Mouse (Mus musculus) MEL (cell line): ENCODE results near the gene Cldn9. TPM values are rescaled to one million over a fixed set of nuclear protein-coding genes. Genes with fewer than 3 reads are reported as not detected.

Experiments
- DNase-seq: peaks from one replicate; pipeline ENCODE4 v3.0.0; 2011; ENCODE audit warnings: low read depth, low spot score
- H3K27ac ChIP-seq: 2 replicates; pipeline ENCODE4 v1.5.1; 2012; ENCODE audit warnings: low read depth, mild to moderate bottlenecking, control low read depth, low read length, moderate library complexity; ENCODE audit not compliant: control insufficient read depth
- H3K27me3 ChIP-seq, 2 experiments: fragments of 150-350 bp in 1 of 2; sonication (generic) in 1 of 2; 2 replicates each; pipeline ENCODE4 v1.6.1; 2012; ENCODE audit warnings: low read length in 2 of 2, mild to moderate bottlenecking in 2 of 2, improper control_type of control experiment in 1 of 2, moderate library complexity in 1 of 2; ENCODE audit not compliant: insufficient read depth in 2 of 2, control insufficient read depth in 1 of 2
- H3K36me3 ChIP-seq, 2 experiments: 2 replicates each; pipeline ENCODE4 v1.6.1; 2012 to 2014; ENCODE audit warnings: low read length in 2 of 2, improper control_type of control experiment in 1 of 2, inconsistent platforms in 1 of 2, mild to moderate bottlenecking in 1 of 2; ENCODE audit not compliant: insufficient read depth in 2 of 2, control insufficient read depth in 1 of 2
- H3K4me1 ChIP-seq, 2 experiments: fragments of 150-350 bp in 1 of 2; sonication (generic) in 1 of 2; 2 replicates each; pipeline ENCODE4 v1.6.1; 2012; ENCODE audit warnings: low read length in 2 of 2, improper control_type of control experiment in 1 of 2, mild to moderate bottlenecking in 1 of 2; ENCODE audit not compliant: insufficient read depth in 2 of 2, control insufficient read depth in 1 of 2
- H3K4me3 ChIP-seq, 2 experiments: fragments of 150-350 bp in 1 of 2; sonication (generic) in 1 of 2; 2 replicates each; pipeline ENCODE4 v1.5.1; 2012; ENCODE audit warnings: low read depth in 2 of 2, low read length in 2 of 2, mild to moderate bottlenecking in 2 of 2, moderate library complexity in 2 of 2, control low read depth in 1 of 2, improper control_type of control experiment in 1 of 2; ENCODE audit not compliant: control insufficient read depth in 1 of 2, insufficient read depth in 1 of 2
- H3K79me2 ChIP-seq: 2 replicates; pipeline ENCODE4 v1.6.1; 2012; ENCODE audit warnings: mild to moderate bottlenecking, low read length, moderate library complexity; ENCODE audit not compliant: control insufficient read depth, poor library complexity, insufficient read depth
- H3K9ac ChIP-seq: 2 replicates; pipeline ENCODE4 v1.6.1; 2012; ENCODE audit warnings: low read depth, mild to moderate bottlenecking, control low read depth, low read length, moderate library complexity; ENCODE audit not compliant: control insufficient read depth, poor library complexity, severe bottlenecking
- H3K9me3 ChIP-seq: fragments of 150-350 bp; sonication (generic); replicated peaks from 2 replicates; pipeline ENCODE4 v1.6.1; 2012; ENCODE audit warnings: mild to moderate bottlenecking, low read length, improper control_type of control experiment, moderate library complexity; ENCODE audit not compliant: insufficient read depth
- CTCF ChIP-seq, 3 experiments: IDR thresholded peaks in 2 of 3; conservative IDR thresholded peaks in 1 of 3; 2 replicates each; pipeline ENCODE4 v1.5.1; 2011 to 2012; ENCODE audit warnings: low read length in 3 of 3, low read depth in 2 of 3, mild to moderate bottlenecking in 2 of 3, improper control_type of control experiment in 1 of 3, inconsistent platforms in 1 of 3, mixed read lengths in 1 of 3, moderate library complexity in 1 of 3; ENCODE audit not compliant: control insufficient read depth in 1 of 3, insufficient read depth in 1 of 3, poor library complexity in 1 of 3, severe bottlenecking in 1 of 3
- E2F4 ChIP-seq: IDR thresholded peaks from 2 replicates; pipeline ENCODE4 v1.6.1; 2011; ENCODE audit warnings: low read depth, low read length, improper control_type of control experiment, borderline replicate concordance
- GABPA ChIP-seq: IDR thresholded peaks from 2 replicates; pipeline ENCODE4 v1.6.1; 2012; ENCODE audit warnings: low read depth, mild to moderate bottlenecking, inconsistent platforms, low read length, improper control_type of control experiment, moderate library complexity
- JUND ChIP-seq: IDR thresholded peaks from 2 replicates; pipeline ENCODE4 v1.6.1; 2011; ENCODE audit warnings: low read depth, mild to moderate bottlenecking, improper control_type of control experiment, low read length
- MAX ChIP-seq: IDR thresholded peaks from 2 replicates; pipeline ENCODE4 v1.6.1; 2011; ENCODE audit warnings: low read length, improper control_type of control experiment
- MAZ ChIP-seq: IDR thresholded peaks from 2 replicates; pipeline ENCODE4 v1.6.1; 2012; ENCODE audit warnings: low read depth, mild to moderate bottlenecking, inconsistent platforms, low read length, improper control_type of control experiment
- MXI1 ChIP-seq: IDR thresholded peaks from 2 replicates; pipeline ENCODE4 v1.6.1; 2011; ENCODE audit warnings: mild to moderate bottlenecking, low read depth, low read length, improper control_type of control experiment
- MYB ChIP-seq: IDR thresholded peaks from 2 replicates; pipeline ENCODE4 v1.6.1; 2011; ENCODE audit warnings: mild to moderate bottlenecking, low read depth, low read length, improper control_type of control experiment
- POLR2A ChIP-seq, 2 experiments: IDR thresholded peaks; 2 replicates each; pipeline ENCODE4 v1.6.1; 2011 to 2012; ENCODE audit warnings: low read length in 2 of 2, mild to moderate bottlenecking in 2 of 2, control low read depth in 1 of 2, improper control_type of control experiment in 1 of 2, low read depth in 1 of 2, moderate library complexity in 1 of 2; ENCODE audit not compliant: control insufficient read depth in 1 of 2, insufficient read depth in 1 of 2, poor library complexity in 1 of 2
- POLR2AphosphoS2 ChIP-seq: IDR thresholded peaks from 2 replicates; pipeline ENCODE4 v1.6.1; 2011; ENCODE audit warnings: low read length, improper control_type of control experiment
- RAD21 ChIP-seq: IDR thresholded peaks from 2 replicates; pipeline ENCODE4 v1.6.1; 2011; ENCODE audit warnings: mild to moderate bottlenecking, low read depth, low read length, improper control_type of control experiment
- SMC3 ChIP-seq: IDR thresholded peaks from 2 replicates; pipeline ENCODE4 v1.6.1; 2011; ENCODE audit warnings: low read depth, low read length, improper control_type of control experiment
- TAL1 ChIP-seq: IDR thresholded peaks from 2 replicates; pipeline ENCODE4 v1.6.1; 2012; ENCODE audit warnings: mild to moderate bottlenecking, inconsistent platforms, low read length, moderate library complexity, mixed read lengths
- TBP ChIP-seq: IDR thresholded peaks from 2 replicates; pipeline ENCODE4 v1.8.0; 2011; ENCODE audit warnings: low read depth, low read length, improper control_type of control experiment
- ZC3H11A ChIP-seq: IDR thresholded peaks from 2 replicates; pipeline ENCODE4 v1.6.1; 2012; ENCODE audit warnings: low read depth, mild to moderate bottlenecking, inconsistent platforms, low read length, improper control_type of control experiment
- ZKSCAN1 ChIP-seq: IDR thresholded peaks from 2 replicates; pipeline ENCODE4 v1.6.1; 2012; ENCODE audit warnings: low read depth, mild to moderate bottlenecking, inconsistent platforms, low read length, improper control_type of control experiment, moderate library complexity
- ZMIZ1 ChIP-seq: IDR thresholded peaks from 2 replicates; pipeline ENCODE4 v1.6.1; 2012; ENCODE audit warnings: low read depth, mild to moderate bottlenecking, inconsistent platforms, low read length, improper control_type of control experiment, moderate library complexity
- ZNF384 ChIP-seq: IDR thresholded peaks from 2 replicates; pipeline ENCODE4 v1.6.1; 2012; ENCODE audit warnings: low read depth, mild to moderate bottlenecking, inconsistent platforms, low read length, improper control_type of control experiment
- polyA plus RNA-seq, 2 experiments: library from polyadenylated mRNA; stranded (reverse) in 1 of 2; unstranded in 1 of 2; fragments of >175 nt in 1 of 2; fragments of >200 nt in 1 of 2; gene quantifications; 2 replicates each; pipeline versions ENCODE4 v1.2.1 to v1.2.4; 2012; ENCODE audit warnings: low replicate concordance in 2 of 2, low read depth in 1 of 2; ENCODE audit not compliant: insufficient read length in 2 of 2, insufficient read depth in 1 of 2, missing spikeins in 1 of 2
- total RNA-seq: library from RNA; depleted of rRNA; stranded (reverse); fragments of 300-350 nt; gene quantifications from 2 replicates; pipeline ENCODE4 v1.2.3, GENCODE M21; 2012

The Cldn9 gene
- total and polyA plus RNA-seq, 3 experiments = 0.18 to 0.19 TPM; not detected in 1

DNA sequence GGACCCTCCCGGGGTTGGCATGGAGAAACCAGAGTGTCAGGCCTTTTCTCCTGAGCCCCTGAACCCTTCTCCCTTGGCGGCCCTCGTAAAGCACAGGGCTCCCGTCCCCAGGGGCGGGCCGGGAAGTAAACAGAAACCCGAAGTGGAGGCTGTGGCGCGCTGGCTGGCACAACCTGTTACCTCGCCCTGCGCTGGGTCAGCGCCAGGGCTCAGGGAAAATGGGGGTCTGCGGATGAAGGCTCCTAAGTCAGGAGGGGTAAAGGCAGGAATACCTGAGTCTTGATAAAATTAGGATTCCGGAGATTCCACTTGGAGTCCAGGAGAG, 23.0 kb downstream of the Cldn9 start:
- H3K9me3 ChIP-seq = no peaks in the 10 kb centered on the region
- H3K27ac ChIP-seq = no peak overlapping the region
- H3K9ac ChIP-seq = no peak overlapping the region
- H3K4me1 ChIP-seq = peaks cover 0 to 4% of the 10 kb centered on the region in 2 experiments; a peak in 2 of 4 replicates
- no peaks in the 10 kb centered on the region; a peak in 2 of 4 replicates for H3K27me3 ChIP-seq
- no peak for DNase-seq
- H3K36me3 ChIP-seq = no peaks in the 10 kb centered on the region
- H3K79me2 ChIP-seq = no peaks in the 10 kb centered on the region
- TF ChIP-seq TBP = no peak
- no peak for TF ChIP-seq GABPA
- no peak for TF ChIP-seq E2F4
- no peak for TF ChIP-seq TAL1
- no peak for TF ChIP-seq MAX
- no peak for TF ChIP-seq MAZ
- TF ChIP-seq MXI1 = no peak
- TF ChIP-seq POLR2AphosphoS2 = no peak
- TF ChIP-seq CTCF (IDR thresholded peaks at IDR 0.05 in 2 of 3, conservative IDR thresholded peaks at IDR 0.05 in 1 of 3; ENCODE audit: control insufficient read depth in 1 of 3, insufficient read depth in 1 of 3, low read depth in 2 of 3, low read length in 3 of 3, poor library complexity in 1 of 3, severe bottlenecking in 1 of 3) = no peak
- no peak for TF ChIP-seq JUND
- no peak for TF ChIP-seq ZNF384
- no peak for TF ChIP-seq ZMIZ1
- TF ChIP-seq MYB = no peak
- TF ChIP-seq, all 39 proteins: peak for 0
- no peak overlapping the region for H3K4me3 ChIP-seq

DNA sequence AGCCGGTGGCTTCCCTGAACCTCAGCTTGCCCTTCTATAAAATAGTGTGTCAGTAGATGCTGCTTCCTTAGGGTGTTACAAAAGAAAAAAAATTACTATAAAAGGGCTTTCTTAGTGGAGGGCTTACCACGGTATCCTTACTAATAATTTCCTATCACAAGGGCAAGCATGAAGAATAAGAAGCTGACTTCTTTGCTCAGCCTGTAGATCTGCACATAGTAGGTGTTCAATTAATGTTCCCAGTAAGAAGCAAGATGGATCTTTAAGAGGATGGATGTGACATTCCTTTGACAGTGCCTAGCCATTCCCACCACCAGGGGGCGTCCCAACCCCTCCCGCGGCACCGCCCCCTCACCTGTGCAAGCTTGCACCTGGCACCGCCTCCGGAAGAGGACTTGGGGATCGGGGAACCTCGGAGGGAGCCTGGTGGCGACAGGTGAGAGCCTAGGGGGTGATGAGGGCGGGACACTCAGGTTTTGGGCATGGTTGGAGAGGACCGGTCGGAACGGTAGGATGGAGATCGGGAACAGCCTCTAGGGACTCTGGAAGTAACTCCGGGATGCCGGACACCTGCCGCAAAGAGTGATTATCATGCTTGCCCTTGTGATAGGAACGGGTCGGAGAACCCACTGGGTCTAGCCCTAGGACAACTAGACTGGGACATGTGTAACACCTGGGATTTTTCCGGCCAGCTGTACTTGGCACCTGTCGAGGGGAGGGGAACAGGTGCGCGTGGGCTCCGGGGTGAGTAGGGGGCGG, 23.5 kb downstream of the Cldn9 start, which contains the start of gene Bicdl2:
Bicdl2 (plus strand) TSS at position 390 of the 759 bp plus-strand sequence.
- Histone ChIP-seq H3K9me3 (no peaks in the 10 kb centered on the region), H3K36me3 (no peaks in the 10 kb centered on the region), H3K4me3 (no peak within 1 kb of the TSS), H3K9ac (no peak within 1 kb of the TSS), H3K27me3 (no peaks in the 10 kb centered on the region; a peak in 2 of 4 replicates), H3K27ac (no peak within 1 kb of the TSS), H3K4me1 (peaks cover 0 to 4% of the 10 kb centered on the region in 2 experiments; a peak in 2 of 4 replicates), H3K79me2 (no peaks in the 10 kb centered on the region)
- DNase-seq = no peak
- TF ChIP-seq CTCF (IDR thresholded peaks at IDR 0.05 in 2 of 3, conservative IDR thresholded peaks at IDR 0.05 in 1 of 3; ENCODE audit: control insufficient read depth in 1 of 3, insufficient read depth in 1 of 3, low read depth in 2 of 3, low read length in 3 of 3, poor library complexity in 1 of 3, severe bottlenecking in 1 of 3) (peak; percentile 66 to 79 (median 68)), ZKSCAN1 (peak; percentile 91), MYB (no peak), MAZ (no peak), SMC3 (peak; percentile 62), POLR2A (IDR thresholded peaks at IDR 0.05; ENCODE audit: control insufficient read depth in 1 of 2, insufficient read depth in 1 of 2, low read depth in 1 of 2, low read length in 2 of 2, poor library complexity in 1 of 2) (no peak), RAD21 (peak; percentile 20), ZC3H11A (0 out of 2 replicates have a peak, but pooled peaks have one; percentile 10)
